Mouse (Mus musculus) liver, embryonic 14.5 days (tissue): ENCODE measurements around the gene Olfm1. TPM values are rescaled to one million over a fixed set of nuclear protein-coding genes. Genes with fewer than 3 reads are reported as not detected.

Source experiments
- ATAC-seq: fragments of 200-750 bp; cut with Nextera tagmentation; 2 replicates; pipeline ENCODE4 v1.8.0; 2017; ENCODE audit warnings: moderate number of reproducible peaks, mild to moderate bottlenecking, moderate library complexity; ENCODE audit not compliant: insufficient read depth
- DNase-seq, 3 experiments: peaks; one replicate each; pipeline ENCODE4 v3.0.0-alpha.2; 2012 to 2013; ENCODE audit warnings: low read depth in 3 of 3, low spot score in 3 of 3
- H3K27ac ChIP-seq: fragments of 300-500 bp; sonication (generic); 2 replicates; pipeline ENCODE4 v1.5.1; 2014; ENCODE audit warnings: moderate library complexity, mild to moderate bottlenecking, control low read depth, inconsistent platforms
- H3K27me3 ChIP-seq: fragments of 300-500 bp; sonication (generic); 2 replicates; pipeline ENCODE4 v1.6.1; 2014; ENCODE audit warnings: mild to moderate bottlenecking, low read length, moderate library complexity; ENCODE audit not compliant: control insufficient read depth, insufficient read depth
- H3K36me3 ChIP-seq: fragments of 300-500 bp; sonication (generic); replicated peaks from 2 replicates; pipeline ENCODE4 v1.6.1; 2014; ENCODE audit warnings: low read depth; ENCODE audit not compliant: control insufficient read depth, insufficient read depth
- H3K4me1 ChIP-seq, 2 experiments: fragments of 200-500 bp in 1 of 2; fragments of 300-500 bp in 1 of 2; sonication (generic) in 1 of 2; replicated peaks; 2 replicates each; pipeline ENCODE4 v1.6.1; 2012 to 2014; ENCODE audit warnings: antibody characterized with exemption in 1 of 2, inconsistent platforms in 1 of 2, low read length in 1 of 2; ENCODE audit not compliant: control insufficient read depth in 2 of 2, insufficient read depth in 2 of 2
- H3K4me2 ChIP-seq: fragments of 300-500 bp; sonication (generic); 2 replicates; pipeline ENCODE4 v1.6.1; 2014; ENCODE audit warnings: low read depth, mild to moderate bottlenecking, control low read depth, moderate library complexity
- H3K4me3 ChIP-seq, 2 experiments: fragments of 200-500 bp in 1 of 2; fragments of 300-500 bp in 1 of 2; sonication (generic) in 1 of 2; 2 replicates each; pipeline ENCODE4 v1.5.1; 2012 to 2014; ENCODE audit warnings: low read depth in 2 of 2, low read length in 2 of 2, mild to moderate bottlenecking in 2 of 2, control low read depth in 1 of 2, inconsistent platforms in 1 of 2, moderate library complexity in 1 of 2; ENCODE audit not compliant: insufficient read depth in 1 of 2
- H3K9ac ChIP-seq: fragments of 300-500 bp; sonication (generic); replicated peaks from 2 replicates; pipeline ENCODE4 v1.6.1; 2014; ENCODE audit warnings: mild to moderate bottlenecking, control low read depth, moderate library complexity
- H3K9me3 ChIP-seq: fragments of 300-500 bp; sonication (generic); 2 replicates; pipeline ENCODE4 v1.6.1; 2016; ENCODE audit warnings: low read length, mixed read lengths; ENCODE audit not compliant: control insufficient read depth
- CTCF ChIP-seq: IDR thresholded peaks from 2 replicates; pipeline ENCODE4 v1.5.1; 2016; ENCODE audit warnings: antibody characterized with exemption, low read depth, control low read depth
- EP300 ChIP-seq: IDR thresholded peaks from 2 replicates; pipeline ENCODE4 v1.6.1; 2016; ENCODE audit warnings: antibody characterized with exemption, low read depth
- WGBS: fragments of 180-500 bp; shearing (Covaris S2); extraction: QIAGEN DNeasy Blood & Tissue Kit; methylation state at CpG from one replicate; pipeline ENCODE4 v1.1.7; 2014; ENCODE audit not compliant: insufficient replicate concordance; 5-methylcytosine and 5-hydroxymethylcytosine counted together
- polyA plus RNA-seq, 2 experiments: library from polyadenylated mRNA; depleted of rRNA in 1 of 2; stranded (reverse) in 1 of 2; unstranded in 1 of 2; fragments of >200 nt; fragmentation: Nextera tagmentation in 1 of 2; extraction: Ambion mirVana in 1 of 2; gene quantifications; 2 replicates each; pipeline versions ENCODE4 v1.2.1 to v1.2.3; 2012 to 2014

Gene Olfm1
- polyA plus RNA-seq, 2 experiments: 2.5 to 2.6 TPM

DNA sequence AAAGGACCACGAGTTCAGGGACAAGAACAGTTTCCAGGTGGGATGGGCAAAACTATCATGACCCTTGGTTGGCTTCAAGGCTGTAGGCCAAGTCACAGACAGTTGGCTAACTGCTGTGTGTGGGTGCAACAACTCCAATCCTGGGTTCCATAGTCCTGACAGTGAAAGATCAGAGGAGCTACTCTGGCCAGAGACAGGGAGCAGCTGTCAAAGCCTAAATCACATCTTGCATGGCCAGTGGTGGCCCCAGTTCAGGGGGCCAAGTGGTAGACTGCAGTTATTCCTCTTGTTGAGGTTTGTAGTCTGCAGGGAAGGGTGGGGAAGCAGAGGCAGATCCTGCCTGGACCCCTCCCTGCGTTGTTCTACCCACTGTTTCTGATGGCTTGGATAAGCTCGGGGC, 48.1 kb downstream of the Olfm1 start:
- H3K9me3 ChIP-seq: no peaks in the 10 kb centered on the region
- no peaks in the 10 kb centered on the region for H3K27me3 ChIP-seq
- H3K36me3 ChIP-seq: no peaks in the 10 kb centered on the region
- no peaks in the 10 kb centered on the region for H3K4me1 ChIP-seq
- ATAC-seq (no peak), DNase-seq (no peak)
- TF ChIP-seq EP300 (no peak), CTCF (no peak)
- 53% methylated on average over 3 of the region's 3 CpGs for WGBS
- H3K4me3 ChIP-seq: no peak overlapping the region
- no peak overlapping the region for H3K27ac ChIP-seq
- H3K9ac ChIP-seq: no peak overlapping the region
- no peak overlapping the region for H3K4me2 ChIP-seq

GRCm38 (mm10) chr2:28241520-28242221, 48.9 kb downstream of the Olfm1 start:
- no peaks in the 10 kb centered on the region for H3K36me3 ChIP-seq
- H3K27me3 ChIP-seq: no peaks in the 10 kb centered on the region
- H3K4me3 ChIP-seq: no peak overlapping the region
- no peaks in the 10 kb centered on the region for H3K4me1 ChIP-seq
- H3K27ac ChIP-seq: no peak overlapping the region
- TF ChIP-seq EP300 (no peak), CTCF (no peak)
- H3K4me2 ChIP-seq: no peak overlapping the region
- no peak for ATAC-seq
- no peak for DNase-seq
- 37% methylated on average over 17 of the region's 17 CpGs for WGBS
- H3K9ac ChIP-seq: no peak overlapping the region
- H3K9me3 ChIP-seq: no peaks in the 10 kb centered on the region

- Histone ChIP-seq H3K4me1 (no peaks in the 10 kb centered on the region), H3K36me3 (no peaks in the 10 kb centered on the region), H3K9me3 (no peaks in the 10 kb centered on the region), H3K27ac (no peak overlapping the region), H3K27me3 (no peaks in the 10 kb centered on the region), H3K4me2 (no peak overlapping the region), H3K4me3 (no peak overlapping the region), H3K9ac (no peak overlapping the region)
- no peak for ATAC-seq
- WGBS: 10% methylated on average over 5 of the region's 5 CpGs
- DNase-seq: peak in 1 of 3 experiments; percentile 11
- TF ChIP-seq CTCF (no peak), EP300 (no peak)
Measured at GRCm38 (mm10) chr2:28242222-28242543, 49.4 kb downstream of the Olfm1 start.

- Histone ChIP-seq H3K27me3 (no peaks in the 10 kb centered on the region), H3K9me3 (no peaks in the 10 kb centered on the region), H3K36me3 (no peaks in the 10 kb centered on the region), H3K27ac (no peak overlapping the region), H3K4me1 (no peaks in the 10 kb centered on the region), H3K4me2 (no peak overlapping the region), H3K4me3 (no peak overlapping the region), H3K9ac (no peak overlapping the region)
- WGBS: 41% methylated on average over 8 of the region's 8 CpGs
- ATAC-seq (no peak), DNase-seq (no peak)
- TF ChIP-seq CTCF: no peak
- no peak for TF ChIP-seq EP300
Measured at GRCm38 (mm10) chr2:28244667-28245395, 52.0 kb downstream of the Olfm1 start.

DNA sequence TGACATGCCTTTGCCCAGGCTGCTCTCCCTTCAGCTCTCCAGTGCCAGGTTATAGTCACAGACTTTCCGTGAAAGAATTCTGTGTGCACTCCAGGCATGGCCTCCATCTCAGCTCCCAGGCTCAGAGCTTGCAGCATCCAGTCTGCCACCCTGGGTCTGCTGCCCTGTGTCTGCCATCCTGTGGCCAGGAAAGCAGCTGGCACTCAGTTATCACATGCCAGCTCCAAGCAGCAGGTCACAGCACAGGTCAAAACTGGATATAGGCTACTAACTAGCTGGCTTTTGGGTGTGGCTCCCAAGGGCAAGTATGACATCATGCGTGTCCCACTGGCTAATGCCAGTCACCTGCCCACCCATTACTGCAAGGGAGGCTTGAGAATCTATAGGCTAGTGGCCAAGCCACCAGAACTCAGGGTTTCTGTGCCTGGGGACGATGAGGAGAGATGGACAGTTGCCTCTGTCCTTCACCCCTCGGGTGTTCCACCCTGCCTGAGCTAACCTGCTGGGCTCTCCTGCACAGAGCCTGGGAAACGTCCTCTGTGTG, 53.4 kb downstream of the Olfm1 start:
- Histone ChIP-seq H3K36me3 (no peaks in the 10 kb centered on the region), H3K4me2 (no peak overlapping the region), H3K27me3 (no peaks in the 10 kb centered on the region), H3K4me3 (no peak overlapping the region), H3K9me3 (no peaks in the 10 kb centered on the region), H3K9ac (no peak overlapping the region), H3K27ac (no peak overlapping the region), H3K4me1 (no peaks in the 10 kb centered on the region)
- no peak for ATAC-seq
- WGBS: 52% methylated on average over 5 of the region's 5 CpGs
- TF ChIP-seq CTCF: no peak
- no peak for TF ChIP-seq EP300
- DNase-seq: no peak
